Mouse (Mus musculus) kidney, adult 8-10 months (tissue): ENCODE data around the gene Fzd5.

Source experiments
- DNase-seq, 2 experiments: peaks; one replicate each; pipeline ENCODE4 v3.0.0; 2022

Gene Fzd5

DNA sequence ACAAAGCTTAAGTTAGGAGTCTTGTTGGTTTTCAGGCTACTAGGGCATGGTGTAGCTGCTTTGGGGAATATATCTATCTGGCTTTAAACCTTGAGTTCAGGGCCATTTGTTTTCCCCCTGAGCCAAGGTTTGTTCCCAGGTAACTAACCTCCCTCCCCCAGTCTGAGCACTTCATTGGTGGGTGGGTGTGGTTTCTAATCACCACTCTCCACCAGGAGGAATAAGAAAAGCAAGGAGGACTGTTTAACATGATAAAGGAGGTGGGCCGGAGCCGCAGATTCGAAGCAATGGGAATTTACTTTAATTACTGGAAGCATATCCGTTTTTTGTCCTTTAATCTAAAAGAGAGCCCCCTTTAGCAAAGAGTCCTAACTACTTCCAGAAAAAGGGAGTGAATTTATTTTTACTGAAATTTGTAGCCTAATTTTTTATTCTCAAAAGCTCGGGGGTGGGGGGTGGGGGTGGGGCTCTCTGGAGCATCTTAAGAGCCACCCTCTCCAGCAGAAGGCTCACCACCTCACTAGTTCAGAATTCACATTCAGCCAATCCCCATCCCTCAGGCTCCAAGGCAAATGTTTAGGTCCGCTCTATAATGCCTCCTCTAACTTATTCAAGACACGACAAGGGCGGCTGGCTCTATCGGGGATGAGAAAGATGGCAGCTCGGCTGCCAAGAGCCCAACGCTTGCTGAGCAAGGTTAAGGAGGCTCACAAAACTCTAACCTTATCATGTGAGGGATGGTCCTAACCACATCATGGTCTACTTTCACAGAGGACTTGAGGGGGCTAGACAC lies 3.9 kb downstream of the Fzd5 start:
- DNase-seq = no peak

DNA sequence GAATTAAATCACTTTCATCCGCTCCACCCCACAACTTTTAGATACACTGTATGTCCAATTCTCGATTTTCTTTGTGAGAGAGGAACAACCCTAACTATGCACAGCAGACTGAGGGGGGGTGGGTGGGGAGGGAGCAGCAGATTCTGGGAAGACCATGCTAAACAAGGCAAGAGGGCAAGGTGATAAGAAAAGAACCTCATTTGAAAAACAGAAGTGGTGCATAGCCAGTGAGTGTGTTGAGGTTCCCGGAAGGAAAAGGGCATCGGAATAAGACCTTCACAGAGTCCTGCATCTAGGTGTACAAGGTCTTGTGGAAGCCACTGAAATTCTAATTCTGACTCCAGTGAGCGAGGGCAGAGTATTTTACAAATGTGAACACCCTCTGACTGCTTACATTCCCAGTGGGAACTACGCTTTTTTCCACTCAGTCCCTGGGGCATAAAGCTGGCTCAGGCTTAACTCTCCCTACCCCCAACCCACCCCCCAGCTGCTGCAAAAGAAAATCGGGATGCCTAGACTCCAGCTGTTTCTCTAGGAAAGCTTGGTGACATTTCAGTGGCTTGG lies 4.8 kb downstream of the Fzd5 start:
- DNase-seq = no peak

DNA sequence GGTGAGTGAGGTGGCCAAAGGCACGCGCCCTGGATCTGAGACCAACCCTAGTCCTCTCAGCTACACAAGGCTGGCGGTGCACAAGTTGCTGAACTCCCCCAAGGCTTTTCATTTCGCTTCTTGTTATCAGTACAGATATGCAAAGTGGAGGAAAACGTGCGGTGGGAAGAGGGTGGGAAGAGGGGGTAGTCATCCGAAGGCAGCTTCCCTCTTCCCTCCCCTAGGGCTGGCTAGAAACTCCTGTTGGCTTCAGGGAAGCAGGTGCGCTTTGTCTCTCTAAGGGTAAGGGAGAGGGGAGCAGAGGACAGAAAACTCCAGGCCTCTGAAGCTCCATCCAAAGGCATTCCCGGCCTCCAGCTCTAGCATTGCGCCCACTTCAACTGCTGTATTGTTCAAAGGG lies 5.4 kb downstream of the Fzd5 start:
- no peak for DNase-seq

DNA sequence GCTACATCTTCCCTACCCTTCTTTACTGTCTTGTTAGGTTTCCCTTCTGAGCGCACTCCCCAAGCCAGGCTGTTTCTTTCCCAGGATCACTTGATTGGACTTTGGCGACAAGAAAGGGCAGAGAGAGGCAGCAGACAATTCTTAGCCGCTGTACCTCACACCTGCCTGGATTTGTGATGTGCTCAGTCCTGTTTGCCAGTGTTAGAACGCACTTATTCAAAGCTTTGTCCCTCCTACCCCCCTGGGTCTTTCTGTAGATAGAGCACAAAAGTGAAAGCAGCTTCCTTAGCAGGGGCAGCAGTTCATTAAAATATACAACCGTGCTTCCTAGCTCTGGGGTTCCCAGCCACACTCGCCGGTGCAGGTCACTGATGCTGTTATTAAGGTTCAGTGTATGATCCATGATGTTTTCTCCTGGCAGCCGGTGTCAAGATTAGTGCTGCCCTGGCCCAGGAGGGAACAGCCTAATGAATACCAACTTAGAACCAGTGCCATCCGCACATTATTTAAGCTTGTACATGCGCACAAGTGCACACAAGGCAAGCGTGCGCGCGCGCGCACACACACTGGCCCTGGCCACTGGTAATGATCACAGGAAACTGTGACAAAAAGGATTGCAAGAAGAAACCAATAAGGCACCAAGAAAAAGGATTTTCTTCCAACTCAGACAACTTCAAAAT lies 6.1 kb downstream of the Fzd5 start:
- no peak for DNase-seq

DNA sequence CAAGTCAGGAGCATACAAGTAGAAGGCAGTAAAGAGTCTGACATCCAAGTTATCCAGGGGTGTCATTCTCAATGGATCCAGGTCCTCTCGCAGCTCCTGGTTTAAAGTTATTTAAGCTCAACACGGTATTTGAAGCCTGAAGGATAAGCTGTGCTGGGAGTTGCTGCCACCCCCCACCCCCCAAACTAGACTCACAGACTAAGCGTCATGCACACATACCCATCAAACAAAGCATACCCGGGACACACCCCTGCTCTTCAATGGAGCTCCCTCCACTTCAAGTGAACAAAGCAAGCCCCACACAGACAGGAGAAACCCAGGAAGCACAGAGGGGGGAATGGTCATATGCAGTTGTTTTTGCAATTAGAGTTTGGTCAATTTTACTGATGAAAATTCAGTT lies 7.5 kb downstream of the Fzd5 start:
- DNase-seq = no peak

DNA sequence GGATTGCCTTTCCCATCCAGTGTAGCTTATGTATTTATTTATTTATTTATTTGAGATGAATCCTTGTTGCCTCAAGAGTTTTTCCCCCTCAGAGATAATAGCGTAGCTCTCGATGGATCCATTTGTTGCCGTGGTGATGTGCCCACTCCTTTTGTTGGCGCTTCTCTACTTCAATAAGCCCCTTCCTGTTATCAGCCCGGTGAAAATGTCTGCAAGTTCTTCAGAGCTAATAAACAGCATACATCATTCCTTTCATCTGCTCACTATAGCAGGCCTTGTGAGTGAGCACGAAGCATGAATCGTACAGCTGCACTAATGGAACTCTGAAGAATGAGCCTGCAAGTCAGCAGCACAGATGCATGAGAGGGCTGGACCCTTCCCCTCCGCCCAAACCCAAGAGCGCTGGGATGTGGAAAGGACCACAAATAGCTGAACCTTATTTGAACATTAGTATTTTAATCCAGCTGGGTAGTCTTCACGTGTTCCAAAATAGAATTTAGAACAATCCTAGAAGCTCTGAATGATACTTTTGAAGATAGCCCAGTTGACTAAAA lies 16.4 kb downstream of the Fzd5 start:
- no peak for DNase-seq

DNA sequence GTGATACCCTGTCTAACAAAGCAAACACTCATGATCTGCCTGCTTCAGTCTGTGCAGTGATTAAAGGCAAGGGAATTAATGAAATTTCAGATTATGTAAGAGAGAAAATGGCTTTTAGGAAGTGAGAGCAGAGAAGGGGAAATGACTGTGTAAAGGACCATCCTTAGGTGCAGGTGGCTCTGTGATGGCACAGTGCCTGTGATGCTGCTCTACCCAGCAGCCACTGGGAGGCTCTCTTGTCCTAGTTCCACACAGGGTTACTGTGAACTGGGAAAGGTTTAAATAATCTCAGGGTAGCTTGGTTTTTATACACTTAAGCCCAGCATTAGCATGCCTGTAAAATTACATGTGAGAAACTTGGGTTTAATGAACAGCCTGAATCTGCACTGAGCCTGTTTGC lies 20.0 kb downstream of the Fzd5 start:
- DNase-seq = peak; percentile 43 to 60

DNA sequence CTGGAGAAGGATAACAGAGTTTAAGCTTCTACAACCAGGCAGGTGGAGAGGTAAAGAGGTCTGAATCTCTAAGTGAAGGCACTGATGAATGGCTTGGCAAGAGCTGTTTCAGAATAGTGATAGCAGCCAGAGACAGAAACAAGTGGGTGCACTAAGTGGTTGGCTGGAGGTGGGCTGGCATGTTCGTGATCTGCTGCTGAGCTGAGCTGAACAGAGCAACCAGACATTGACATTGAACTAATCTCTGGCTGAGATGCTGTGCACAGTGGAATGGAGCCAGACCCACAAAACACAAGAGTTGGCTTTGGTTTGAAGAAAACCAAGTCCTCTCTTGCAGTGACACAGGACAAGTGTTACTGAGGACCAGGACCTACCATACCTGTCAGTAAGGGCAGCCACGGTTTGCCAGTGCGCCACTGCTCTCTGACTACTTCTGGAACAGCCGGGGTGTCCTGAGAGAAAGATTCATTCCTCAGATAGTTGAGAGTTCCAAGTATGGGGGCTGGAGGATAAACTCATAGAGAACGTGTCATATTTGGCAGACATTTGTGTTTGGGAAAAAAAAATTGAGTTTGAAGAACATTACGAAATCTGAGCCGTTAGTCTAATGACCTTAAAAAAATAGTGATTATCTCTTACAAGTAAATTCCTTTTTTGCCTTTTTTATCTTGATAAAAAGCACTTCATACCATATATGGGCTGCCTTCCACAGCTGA lies 20.8 kb downstream of the Fzd5 start:
- no peak for DNase-seq

DNA sequence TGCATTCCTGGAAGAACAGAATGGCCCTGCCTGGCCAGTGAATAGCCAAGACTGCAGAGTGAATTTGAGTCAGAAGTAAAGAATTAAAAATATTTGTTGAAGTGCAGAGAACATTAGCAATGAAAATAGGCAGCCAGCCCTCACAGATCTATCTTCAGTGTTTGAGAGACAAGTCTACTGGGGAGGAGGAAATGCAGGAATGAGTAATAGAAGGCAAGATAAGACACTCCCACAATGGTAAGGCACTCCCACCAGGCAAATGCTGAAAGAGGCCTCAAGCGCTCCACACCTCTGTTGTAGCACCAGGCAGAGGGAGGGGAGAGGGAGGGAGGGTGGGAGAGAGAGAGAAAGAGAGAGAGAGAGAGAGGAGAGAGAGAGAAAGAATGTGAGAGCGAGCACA lies 22.1 kb downstream of the Fzd5 start:
- DNase-seq = no peak

DNA sequence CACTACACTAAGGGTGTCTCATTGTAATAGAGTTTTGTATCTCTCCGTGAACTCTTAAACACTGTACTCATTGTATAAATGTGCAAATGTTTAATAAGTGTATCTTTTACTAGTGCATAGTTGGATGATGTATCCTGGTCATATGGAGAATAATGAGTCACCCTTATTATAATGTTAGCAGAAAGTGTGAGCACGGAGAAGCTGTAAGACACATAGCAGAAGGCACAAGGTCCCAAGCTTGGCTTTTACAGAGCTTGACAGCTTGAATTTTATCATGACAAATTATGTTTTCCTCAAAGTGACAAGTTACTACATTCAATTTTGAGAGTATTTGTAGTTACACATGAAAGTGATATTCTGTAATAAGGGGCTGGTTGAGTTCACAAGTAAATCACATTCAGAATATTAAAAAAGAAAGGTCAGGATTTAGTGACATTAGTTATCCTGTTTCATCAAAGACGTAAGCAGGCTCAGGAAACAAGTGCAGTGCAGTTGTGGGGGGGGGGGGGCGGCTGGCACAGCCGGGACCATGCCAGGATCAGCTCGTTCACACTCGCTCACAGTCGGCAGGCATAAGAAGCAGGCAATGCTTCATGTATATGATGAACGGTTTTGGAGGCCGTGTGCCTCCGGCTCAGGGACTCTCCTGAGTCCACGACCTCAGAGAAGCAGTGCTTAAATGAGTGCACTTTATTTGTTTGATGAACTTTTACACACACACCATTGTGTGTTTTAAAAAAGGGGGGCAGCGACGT lies 25.4 kb downstream of the Fzd5 start:
- DNase-seq = no peak

DNA sequence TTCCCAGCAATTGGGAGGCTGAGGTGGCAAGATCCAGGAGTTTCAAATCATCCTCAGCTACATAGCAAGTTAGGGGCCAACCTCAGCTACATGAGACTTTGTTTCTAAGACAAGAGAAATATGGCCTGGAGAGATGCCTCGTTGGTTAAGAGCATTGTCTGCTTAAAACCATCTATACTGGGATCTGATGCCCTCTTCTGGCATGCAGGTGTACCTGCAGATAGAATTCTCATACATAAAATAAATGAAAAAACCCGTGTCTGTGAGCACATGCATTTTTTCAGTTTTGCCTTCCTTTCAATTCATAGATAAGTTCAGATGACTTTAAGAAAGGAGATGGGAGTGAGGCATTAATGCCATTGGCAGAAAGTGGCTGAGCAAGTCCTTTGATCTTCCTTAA lies 27.7 kb downstream of the Fzd5 start:
- peak; percentile 7 to 13 for DNase-seq

DNA sequence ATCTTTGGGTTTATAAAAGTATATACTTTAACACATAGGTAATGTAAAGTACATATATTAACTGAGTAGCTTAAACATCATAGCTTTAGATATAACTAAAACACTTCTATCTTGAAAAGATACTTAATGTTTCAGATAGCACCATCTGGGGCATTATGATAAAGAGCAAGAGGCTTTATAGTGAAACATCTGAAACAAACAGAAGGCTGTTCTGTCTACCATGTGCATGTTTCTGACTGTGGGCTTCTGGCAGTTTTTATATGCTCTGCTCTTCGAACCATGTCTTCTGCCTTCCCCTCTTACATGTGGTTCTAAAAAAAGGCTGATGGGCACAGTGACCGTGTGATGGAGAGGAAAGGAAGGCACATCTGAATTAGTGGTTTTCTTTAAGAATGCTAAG lies 30.9 kb downstream of the Fzd5 start:
- DNase-seq = no peak

DNA sequence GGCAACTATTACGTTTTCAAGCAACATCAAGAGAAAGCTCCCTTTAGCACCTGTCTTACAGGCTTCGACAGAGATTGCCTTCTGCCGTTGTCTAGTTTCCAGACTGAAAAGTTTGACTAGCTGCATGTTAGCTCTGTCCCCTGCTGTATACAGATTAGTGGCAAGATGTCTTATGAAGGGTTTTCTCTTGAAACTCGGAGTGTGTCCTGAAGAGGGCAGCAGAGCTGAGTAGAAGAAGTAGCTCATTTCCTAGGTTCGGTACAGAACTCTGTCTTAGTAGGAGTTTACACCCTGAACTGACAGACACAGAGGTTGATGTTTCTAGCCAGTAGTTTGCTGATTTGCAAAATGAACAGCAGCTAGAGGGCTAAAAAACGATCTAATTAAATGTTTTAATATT lies 32.3 kb downstream of the Fzd5 start:
- peak; percentile 57 to 83 for DNase-seq

DNA sequence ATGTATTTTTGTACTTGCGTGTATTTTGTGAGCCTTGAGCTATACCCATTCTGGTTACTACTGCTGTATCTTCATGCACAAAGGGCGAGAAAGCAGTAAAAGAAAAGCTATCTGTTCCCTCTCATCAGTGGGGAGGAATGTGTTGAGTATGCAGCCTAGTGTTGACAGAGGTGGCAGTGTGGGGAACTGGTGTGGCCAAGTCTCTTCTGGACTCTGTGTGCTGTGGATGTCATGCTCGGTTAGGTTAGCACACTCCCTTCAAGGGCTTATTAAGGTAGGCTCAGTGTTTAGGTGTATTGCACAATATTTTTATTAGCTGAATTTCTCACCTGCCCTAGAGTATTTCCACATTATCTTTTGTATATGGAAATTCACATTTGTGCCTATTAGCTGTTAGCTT lies 35.8 kb downstream of the Fzd5 start:
- peak; percentile 41 to 44 for DNase-seq

DNA sequence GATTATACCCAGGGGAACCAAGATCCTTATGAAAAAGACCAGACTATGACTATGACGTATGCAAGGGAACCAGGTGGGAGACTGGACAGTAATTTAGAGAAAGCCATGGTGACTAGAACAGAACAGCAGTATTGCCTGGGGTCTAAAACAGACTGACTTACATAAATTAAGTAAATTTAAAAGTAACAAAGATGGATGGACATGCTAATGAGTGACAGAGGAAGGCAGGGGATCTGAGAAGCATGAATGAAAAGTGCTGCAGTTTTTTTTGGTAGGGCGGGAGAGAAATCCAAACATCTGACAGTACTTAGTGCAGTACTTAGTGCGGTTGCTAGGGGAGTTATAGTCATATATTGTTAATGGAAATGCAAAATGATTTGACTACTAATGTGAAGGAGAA lies 42.4 kb downstream of the Fzd5 start:
- no peak for DNase-seq

DNA sequence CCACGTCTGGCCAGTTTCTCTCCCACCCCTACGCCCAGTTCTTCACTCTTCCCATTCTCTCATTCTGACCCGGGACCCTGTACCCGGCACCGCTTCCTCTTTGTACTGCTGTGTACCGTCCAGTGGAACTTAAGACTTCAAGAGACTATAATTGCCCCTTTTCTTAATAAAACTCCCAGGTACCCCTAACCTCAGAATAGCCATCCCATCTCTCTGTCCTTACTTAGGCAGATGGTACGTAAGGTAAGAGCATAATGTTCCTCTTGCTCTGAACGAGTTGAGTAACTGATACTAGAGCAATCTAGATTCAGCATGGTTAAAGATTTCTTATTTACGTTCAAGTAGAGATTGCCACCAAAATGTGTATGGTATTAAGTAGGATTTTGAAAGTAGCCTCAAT lies 46.0 kb downstream of the Fzd5 start:
- DNase-seq = no peak

DNA sequence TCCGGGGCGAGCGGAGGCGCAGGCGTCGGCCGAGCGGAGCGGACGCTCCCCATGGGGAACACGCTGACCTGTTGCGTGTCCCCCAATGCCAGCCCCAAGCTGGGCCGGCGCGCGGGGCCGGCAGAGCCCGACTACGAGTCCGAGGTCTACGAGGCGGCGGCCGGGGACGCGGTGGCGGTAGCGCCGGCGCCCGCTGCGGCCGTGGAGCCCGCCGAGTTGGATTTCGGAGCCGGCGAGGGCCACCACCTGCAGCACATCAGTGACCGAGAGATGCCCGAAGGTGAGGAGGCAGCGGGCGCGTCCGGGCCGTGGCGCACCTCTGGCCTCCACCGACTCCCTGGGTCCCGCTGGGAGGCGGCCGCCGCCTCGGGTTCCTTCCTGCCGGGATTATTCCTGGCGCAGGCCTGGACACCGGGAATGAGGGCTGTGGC lies 46.4 kb downstream of the Fzd5 start:
- peak; percentile 29 to 44 for DNase-seq

DNA sequence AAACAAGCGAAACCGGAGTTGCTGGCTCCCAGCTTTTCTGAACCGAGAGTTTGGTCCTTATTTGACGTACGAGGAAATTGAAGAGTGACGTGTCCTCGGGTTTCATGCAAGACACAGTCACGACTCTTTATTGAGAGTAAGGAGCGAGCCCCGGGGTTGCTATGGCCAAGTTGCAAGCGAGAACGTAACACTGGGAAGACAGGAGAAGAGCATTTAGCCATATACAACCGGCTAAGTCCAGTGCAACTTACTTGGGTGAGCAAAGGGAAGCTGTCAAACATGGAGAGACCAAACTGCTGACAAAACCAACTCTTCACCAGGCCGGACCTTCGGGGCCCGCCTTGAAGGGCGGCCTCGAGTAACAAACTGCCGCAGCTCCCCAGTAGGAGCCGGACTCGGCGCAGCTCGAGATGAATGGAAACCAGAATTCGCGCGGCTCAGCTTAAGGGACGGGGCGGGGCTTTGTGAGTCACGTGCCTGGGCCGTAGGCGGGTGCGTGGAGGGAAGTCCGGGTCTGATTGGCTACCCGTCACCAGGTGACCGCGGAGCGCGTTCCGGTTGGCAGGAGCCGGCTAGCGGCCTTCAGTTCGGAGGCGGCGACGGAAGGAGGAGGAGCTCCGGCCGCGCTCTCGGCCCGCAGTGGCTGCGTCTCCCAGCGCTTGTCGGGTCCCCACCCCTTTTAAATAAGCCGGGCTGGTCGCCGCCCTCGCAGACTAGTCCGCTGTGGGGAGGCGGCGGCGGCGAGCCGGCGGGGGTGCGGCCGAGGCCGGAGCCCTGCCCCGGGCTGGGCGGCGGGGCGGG lies 47.1 kb downstream of the Fzd5 start, which contains the start of gene Ccnyl1:
Gene Ccnyl1 (plus strand): TSS at position 243 of the 801 bp plus-strand sequence.
- DNase-seq = peak; percentile 99

DNA sequence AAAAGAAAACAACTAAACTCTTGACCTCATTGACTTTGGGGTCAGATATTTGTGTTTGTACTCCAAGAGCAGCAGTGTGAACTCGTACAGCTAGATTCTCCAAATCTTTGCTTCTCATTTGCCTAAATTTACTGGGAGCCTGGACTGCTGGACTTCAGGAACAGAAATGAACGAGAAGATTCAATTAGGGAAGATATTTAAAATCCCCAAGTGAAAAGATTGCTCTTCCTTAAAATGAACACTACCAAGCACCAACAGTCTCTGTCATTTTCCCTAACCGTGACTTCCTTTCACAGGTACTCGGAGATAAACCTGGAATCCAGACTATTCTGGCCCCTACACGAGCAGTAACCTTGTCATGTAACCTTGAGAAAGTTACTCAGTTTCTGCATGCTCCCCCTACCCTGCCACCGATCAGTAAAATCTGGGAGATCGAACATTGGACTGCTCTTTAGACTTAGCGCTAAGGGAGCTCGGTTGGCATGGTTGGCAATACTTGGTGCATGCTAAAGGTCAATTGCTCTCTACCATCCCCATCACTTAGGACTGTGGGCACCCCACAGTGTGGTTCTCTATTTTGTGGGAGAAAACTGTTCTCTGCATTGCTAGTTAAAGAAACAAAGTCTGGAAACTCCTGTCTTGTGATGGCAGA lies 47.9 kb downstream of the Fzd5 start:
- peak; percentile 17 to 44 for DNase-seq

DNA sequence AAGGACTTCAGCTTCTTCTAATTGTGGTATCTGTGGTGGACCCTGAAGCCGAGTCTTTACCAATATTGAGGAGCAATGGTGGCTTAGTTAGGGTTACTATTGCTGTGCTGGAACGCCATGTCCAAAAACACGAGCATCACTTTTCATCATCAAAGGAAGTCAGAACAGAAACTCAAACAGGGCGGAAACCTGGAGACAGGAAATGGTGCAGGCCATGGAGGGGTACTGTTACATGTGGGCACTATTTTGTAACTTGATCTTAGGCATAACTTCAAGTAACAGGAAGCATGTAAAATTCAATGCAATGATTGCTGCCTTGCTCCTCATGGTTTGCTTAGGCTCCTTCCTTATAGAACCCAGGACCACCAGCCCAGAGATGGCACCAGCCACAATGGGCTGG lies 49.5 kb downstream of the Fzd5 start:
- DNase-seq = no peak

DNA sequence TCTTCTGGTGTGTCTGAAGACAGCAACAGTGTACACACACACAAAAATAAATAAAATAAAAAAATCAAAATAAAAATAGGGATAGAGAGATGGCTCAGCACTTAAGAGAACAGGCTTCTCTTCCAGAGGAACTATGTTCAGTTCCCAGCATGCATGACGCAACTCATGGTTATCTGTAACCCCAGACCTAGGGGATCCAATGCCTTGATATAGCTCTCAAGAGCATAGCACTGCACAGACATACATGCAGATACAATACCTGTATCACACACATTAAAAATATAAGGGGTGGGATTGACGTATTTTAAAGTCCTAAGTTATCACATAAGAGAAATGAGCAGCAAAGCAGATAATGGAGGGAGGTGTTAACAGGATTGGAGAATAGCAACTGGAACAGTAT lies 53.1 kb downstream of the Fzd5 start:
- DNase-seq = no peak
